Mouse (Mus musculus) heart, postnatal 0 days (tissue): ENCODE data around the gene Tcap. TPM values are rescaled to one million over a fixed set of nuclear protein-coding genes. Genes with fewer than 3 reads are reported as not detected.

Experiments used
- ATAC-seq: fragments of 200-750 bp; cut with Nextera tagmentation; 2 replicates; pipeline ENCODE4 v1.8.0; 2017; ENCODE audit warnings: low read depth, moderate number of reproducible peaks, moderate library complexity; ENCODE audit not compliant: insufficient read depth
- DNase-seq: peaks from one replicate; pipeline ENCODE4 v3.0.0-alpha.2; 2016; ENCODE audit warnings: low spot score
- H3K27ac ChIP-seq: fragments of 300-500 bp; sonication (generic); 2 replicates; pipeline ENCODE4 v1.5.1; 2014; ENCODE audit warnings: low read depth, mild to moderate bottlenecking
- H3K27me3 ChIP-seq: fragments of 300-500 bp; sonication (generic); 2 replicates; pipeline ENCODE4 v1.6.1; 2014; ENCODE audit warnings: low read length, mixed read lengths; ENCODE audit not compliant: control insufficient read depth, insufficient read depth
- H3K36me3 ChIP-seq: fragments of 300-500 bp; sonication (generic); replicated peaks from 2 replicates; pipeline ENCODE4 v1.6.1; 2014; ENCODE audit warnings: low read length, mixed read lengths; ENCODE audit not compliant: control insufficient read depth, insufficient read depth
- H3K4me1 ChIP-seq: fragments of 300-500 bp; sonication (generic); 2 replicates; pipeline ENCODE4 v1.6.1; 2014; ENCODE audit warnings: antibody characterized with exemption; ENCODE audit not compliant: control insufficient read depth, insufficient read depth
- H3K4me2 ChIP-seq: fragments of 300-500 bp; sonication (generic); 2 replicates; pipeline ENCODE4 v1.6.1; 2014; ENCODE audit warnings: low read depth, mild to moderate bottlenecking, low read length, moderate library complexity
- H3K4me3 ChIP-seq: fragments of 300-500 bp; sonication (generic); 2 replicates; pipeline ENCODE4 v1.5.1; 2014; ENCODE audit warnings: low read depth, low read length
- H3K9ac ChIP-seq: fragments of 300-500 bp; sonication (generic); replicated peaks from 2 replicates; pipeline ENCODE4 v1.6.1; 2014; ENCODE audit warnings: low read depth, low read length, mixed read lengths
- H3K9me3 ChIP-seq: fragments of 300-500 bp; sonication (generic); replicated peaks from 2 replicates; pipeline ENCODE4 v1.6.1; 2016; ENCODE audit warnings: low read length; ENCODE audit not compliant: control insufficient read depth
- CTCF ChIP-seq: IDR thresholded peaks from 2 replicates; pipeline ENCODE4 v1.5.1; 2016; ENCODE audit warnings: antibody characterized with exemption, control low read depth, low read depth
- EP300 ChIP-seq: IDR thresholded peaks from 2 replicates; pipeline ENCODE4 v1.6.1; 2016; ENCODE audit warnings: antibody characterized with exemption, low read depth
- WGBS: fragments of 180-500 bp; shearing (Covaris S2); extraction: QIAGEN DNeasy Blood & Tissue Kit; methylation state at CpG from one replicate; pipeline ENCODE4 v1.1.7; 2014; 5-methylcytosine and 5-hydroxymethylcytosine counted together
- polyA plus RNA-seq: library from polyadenylated mRNA; unstranded; fragments of >200 nt; fragmentation: Nextera tagmentation; extraction: Ambion mirVana; gene quantifications from 2 replicates; pipeline ENCODE4 v1.2.1, GENCODE M21; 2015
- total RNA-seq: library from RNA; depleted of rRNA; stranded (reverse); fragments of >200 nt; gene quantifications from 2 replicates; pipeline ENCODE4 v1.2.3, GENCODE M21; 2014; ENCODE audit warnings: low replicate concordance

Gene Tcap
- total and polyA plus RNA-seq, 2 experiments from 2014 or later: 299 to 455 TPM

DNA sequence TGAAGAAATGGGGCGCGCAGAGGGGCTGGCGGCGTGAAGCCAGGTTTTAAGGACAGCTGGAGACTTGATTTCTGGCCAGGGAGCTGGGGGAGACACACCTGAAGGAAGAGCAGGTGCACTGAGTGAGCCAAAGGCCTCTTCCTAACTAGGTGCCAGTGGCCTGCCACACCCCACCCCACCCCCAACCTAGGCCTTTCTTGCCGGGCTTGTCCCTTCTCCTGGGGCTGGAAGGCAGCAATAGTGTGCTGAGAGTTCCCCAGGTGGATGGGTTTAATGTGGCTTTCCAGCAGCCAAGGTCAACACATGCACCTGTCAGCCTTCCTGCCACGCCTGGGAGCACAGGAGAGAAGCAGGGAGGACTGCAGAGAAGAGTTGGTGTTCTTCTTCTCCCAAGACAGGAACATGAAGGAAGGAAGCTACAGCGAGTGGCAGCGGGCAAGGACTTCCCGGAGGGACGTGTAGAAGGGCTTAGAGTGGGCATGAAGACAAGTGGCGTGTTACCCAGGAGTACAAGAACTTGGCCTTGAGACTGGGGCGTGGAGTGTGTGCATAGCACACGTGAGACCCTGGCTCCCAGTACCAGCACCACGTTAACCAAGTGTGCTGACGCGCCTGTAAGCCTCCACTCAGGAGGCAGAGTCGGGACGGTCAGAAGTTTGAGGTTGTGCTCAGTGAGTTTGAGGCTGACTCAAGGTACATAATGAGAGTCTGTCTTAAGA lies 31.2 kb upstream of the Tcap start:
- Histone ChIP-seq H3K9me3 (no peaks in the 10 kb centered on the region), H3K27ac (no peak overlapping the region), H3K36me3 (no peaks in the 10 kb centered on the region), H3K4me2 (no peak overlapping the region), H3K9ac (no peak overlapping the region), H3K27me3 (peaks cover 25% of the 10 kb centered on the region), H3K4me1 (peaks cover 11% of the 10 kb centered on the region; the same call in 1 of the 2 replicates), H3K4me3 (no peak overlapping the region)
- ATAC-seq: no peak
- WGBS: 75% methylated on average over 18 of the region's 18 CpGs
- no peak for DNase-seq
- TF ChIP-seq EP300 (no peak), CTCF (no peak)

- Histone ChIP-seq H3K27me3 (peaks cover 16% of the 10 kb centered on the region), H3K4me1 (peaks cover 11% of the 10 kb centered on the region; the same call in 1 of the 2 replicates), H3K9me3 (no peaks in the 10 kb centered on the region), H3K4me3 (no peak overlapping the region), H3K9ac (no peak overlapping the region), H3K36me3 (no peaks in the 10 kb centered on the region), H3K27ac (no peak overlapping the region), H3K4me2 (no peak overlapping the region)
- DNase-seq (no peak), ATAC-seq (no peak)
- 45% methylated on average over 8 of the region's 8 CpGs for WGBS
- TF ChIP-seq EP300 (no peak), CTCF (no peak)
Observed at GRCm38 (mm10) chr11:98353651-98354211, 29.9 kb upstream of the Tcap start.

GRCm38 (mm10) chr11:98354445-98354844 lies 29.2 kb upstream of the Tcap start:
- TF ChIP-seq EP300: no peak
- TF ChIP-seq CTCF: no peak
- DNase-seq: no peak
- no peak overlapping the region for H3K27ac ChIP-seq
- no peaks in the 10 kb centered on the region for H3K9me3 ChIP-seq
- no peak overlapping the region for H3K4me2 ChIP-seq
- H3K27me3 ChIP-seq: peaks cover 11% of the 10 kb centered on the region
- H3K4me1 ChIP-seq: peaks cover 18% of the 10 kb centered on the region
- WGBS: 73% methylated on average over 14 of the region's 14 CpGs
- H3K9ac ChIP-seq: no peak overlapping the region
- no peak for ATAC-seq
- H3K4me3 ChIP-seq: no peak overlapping the region
- H3K36me3 ChIP-seq: no peaks in the 10 kb centered on the region

DNA sequence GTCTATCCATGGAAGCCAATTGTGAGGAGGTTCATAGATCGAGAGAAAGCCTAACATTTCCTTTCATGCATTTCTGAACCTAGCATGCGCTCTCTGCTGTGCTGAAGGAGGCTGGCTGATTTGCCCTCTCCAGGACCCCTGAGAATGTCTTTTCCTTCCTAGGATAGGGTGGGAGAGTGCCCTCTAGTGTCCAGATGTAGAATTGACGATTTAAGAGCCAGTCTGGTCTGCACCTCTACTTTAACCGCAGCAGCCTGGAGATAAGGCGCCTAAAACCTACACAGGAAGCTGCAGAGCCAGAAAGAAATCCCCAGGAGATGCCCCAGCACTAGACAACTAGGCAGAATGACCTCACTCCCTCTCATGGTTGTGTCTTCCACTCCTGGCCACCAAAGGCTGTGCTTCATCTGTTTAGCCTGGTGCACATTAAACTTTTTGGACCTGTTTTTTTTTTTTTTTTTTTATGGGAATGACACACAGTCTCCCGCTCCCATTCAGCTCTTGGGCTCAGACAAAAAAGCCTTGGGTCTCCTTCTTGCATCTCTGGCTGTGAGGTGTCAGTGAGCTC lies 27.8 kb upstream of the Tcap start:
- WGBS: 7% methylated on average over 6 of the region's 6 CpGs
- Histone ChIP-seq H3K4me3 (no peak overlapping the region), H3K4me1 (peaks cover 19% of the 10 kb centered on the region), H3K9me3 (no peaks in the 10 kb centered on the region), H3K27me3 (no peaks in the 10 kb centered on the region), H3K4me2 (no peak overlapping the region), H3K27ac (no peak overlapping the region), H3K36me3 (no peaks in the 10 kb centered on the region), H3K9ac (no peak overlapping the region)
- no peak for ATAC-seq
- TF ChIP-seq EP300 (no peak), CTCF (peak; percentile 83)
- DNase-seq: peak; percentile 58

- peaks cover 19% of the 10 kb centered on the region for H3K4me1 ChIP-seq
- H3K9me3 ChIP-seq: no peaks in the 10 kb centered on the region
- H3K27me3 ChIP-seq: no peaks in the 10 kb centered on the region
- peak overlapping the region; percentile 91 for H3K27ac ChIP-seq
- H3K36me3 ChIP-seq: no peaks in the 10 kb centered on the region
- TF ChIP-seq CTCF (no peak), EP300 (no peak)
- DNase-seq: no peak
- H3K4me2 ChIP-seq: peak overlapping the region; percentile 81; the same call in 1 of the 2 replicates
- H3K9ac ChIP-seq: no peak overlapping the region
- no peak for ATAC-seq
- H3K4me3 ChIP-seq: no peak overlapping the region
- 62% methylated on average over 7 of the region's 7 CpGs for WGBS
Observed at GRCm38 (mm10) chr11:98356625-98357394, 26.8 kb upstream of the Tcap start.
